Mouse (Mus musculus) lung, adult 2 months (tissue): ENCODE results near the gene Gdap1l1.

Source experiments
- CTCF ChIP-seq: fragments of 200-500 bp; IDR thresholded peaks from 2 replicates; pipeline ENCODE4 v1.5.1; 2011; ENCODE audit warnings: mild to moderate bottlenecking, low read length, control low read depth; ENCODE audit not compliant: insufficient read depth
- POLR2A ChIP-seq: fragments of 200-500 bp; IDR thresholded peaks from 2 replicates; pipeline ENCODE4 v1.6.1; 2011; ENCODE audit warnings: low read depth, mild to moderate bottlenecking, control low read depth, low read length, borderline replicate concordance; ENCODE audit errors: extremely low read depth

GRCm38 (mm10) chr2:163411840-163412239 is 26.4 kb upstream of the Gdap1l1 start:
- no peak for TF ChIP-seq POLR2A
- no peak for TF ChIP-seq CTCF
